Mouse (Mus musculus) C2C12 (cell line): ENCODE data around the gene Btg1. TPM values are rescaled to one million over a fixed set of nuclear protein-coding genes. Genes with fewer than 3 reads are reported as not detected.

ENCODE experiments used
- H3K27me3 ChIP-seq: one replicate; pipeline ENCODE4 v1.6.1; 2011; ENCODE audit not compliant: control insufficient read depth, insufficient read depth, insufficient read length
- H3K36me3 ChIP-seq: one replicate; pipeline ENCODE4 v1.6.1; 2011; ENCODE audit not compliant: control insufficient read depth, insufficient read depth
- H3K4me3 ChIP-seq: one replicate; pipeline ENCODE4 v1.5.1; 2011; ENCODE audit warnings: mild to moderate bottlenecking, control low read depth; ENCODE audit not compliant: poor library complexity, insufficient read depth, severe bottlenecking
- H3K79me2 ChIP-seq: one replicate; pipeline ENCODE4 v1.6.1; 2011; ENCODE audit not compliant: control insufficient read depth, insufficient read depth
- H3K79me3 ChIP-seq: one replicate; pipeline ENCODE4 v1.6.1; 2011; ENCODE audit warnings: low read depth, control low read depth
- H3ac ChIP-seq: one replicate; pipeline ENCODE3; 2011; ENCODE audit warnings: low read depth; ENCODE audit not compliant: control insufficient read depth, insufficient read length
- CEBPB ChIP-seq: IDR thresholded peaks from one replicate; pipeline ENCODE4 v1.6.1; 2011; ENCODE audit warnings: low read depth, mild to moderate bottlenecking, control low read depth, moderate library complexity
- CTCF ChIP-seq: IDR thresholded peaks from one replicate; pipeline ENCODE4 v1.5.1; 2011; ENCODE audit not compliant: control insufficient read depth, insufficient read depth, insufficient read length
- FOSL1 ChIP-seq: IDR thresholded peaks from one replicate; pipeline ENCODE4 v1.8.0; 2011; ENCODE audit warnings: mild to moderate bottlenecking, low read length; ENCODE audit not compliant: poor library complexity, insufficient read depth, severe bottlenecking
- MAX ChIP-seq: IDR thresholded peaks from one replicate; pipeline ENCODE4 v1.6.1; 2011; ENCODE audit warnings: mild to moderate bottlenecking, control low read depth
- MYOD1 ChIP-seq: IDR thresholded peaks from one replicate; pipeline ENCODE4 v1.6.1; 2011; ENCODE audit warnings: low read depth; ENCODE audit not compliant: control insufficient read depth, insufficient read length
- MYOG ChIP-seq: IDR thresholded peaks from one replicate; pipeline ENCODE4 v1.6.1; 2011; ENCODE audit not compliant: control insufficient read depth, insufficient read length; ENCODE audit errors: extremely low read depth
- USF1 ChIP-seq: IDR thresholded peaks from one replicate; pipeline ENCODE4 v1.6.1; 2011; ENCODE audit warnings: low read depth, mild to moderate bottlenecking, control low read depth, moderate library complexity
- polyA plus RNA-seq: library from polyadenylated mRNA; unstranded; fragments of >200 nt; fragmentation: generic; extraction: Trizol; gene quantifications from one replicate; pipeline ENCODE4 v1.2.1, GENCODE M21; 2012; ENCODE audit warnings: missing spikeins

Gene Btg1
- polyA plus RNA-seq, 1 experiment = 31.7 TPM

DNA sequence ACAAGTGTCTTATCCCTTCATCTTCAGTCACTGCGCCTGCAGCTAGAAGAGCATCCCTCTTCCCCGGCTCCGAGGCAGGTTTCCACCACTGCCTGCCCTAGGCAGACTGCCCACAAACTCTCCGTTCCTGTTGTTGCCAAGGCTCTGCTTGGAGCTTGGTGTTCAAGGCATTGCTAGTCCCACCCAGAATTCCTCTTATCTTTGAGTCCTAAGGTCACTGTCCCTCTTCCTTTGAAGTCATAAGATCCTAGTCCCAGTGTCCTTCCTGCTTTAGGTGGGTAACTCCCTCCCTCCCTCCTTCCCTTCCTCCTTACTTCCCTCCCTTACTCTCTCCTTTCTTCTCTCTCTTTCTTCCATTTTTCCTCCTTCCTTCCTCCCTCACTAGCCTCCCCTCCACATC is 46.2 kb downstream of the Btg1 start:
- Histone ChIP-seq H3K36me3 (no peaks in the 10 kb centered on the region), H3K79me3 (no peaks in the 10 kb centered on the region), H3ac (no peak overlapping the region), H3K4me3 (no peak overlapping the region), H3K79me2 (no peaks in the 10 kb centered on the region), H3K27me3 (no peaks in the 10 kb centered on the region)
- TF ChIP-seq MAX (no peak), MYOG (no peak), CTCF (no peak), CEBPB (no peak), FOSL1 (no peak), MYOD1 (no peak), USF1 (no peak)

DNA sequence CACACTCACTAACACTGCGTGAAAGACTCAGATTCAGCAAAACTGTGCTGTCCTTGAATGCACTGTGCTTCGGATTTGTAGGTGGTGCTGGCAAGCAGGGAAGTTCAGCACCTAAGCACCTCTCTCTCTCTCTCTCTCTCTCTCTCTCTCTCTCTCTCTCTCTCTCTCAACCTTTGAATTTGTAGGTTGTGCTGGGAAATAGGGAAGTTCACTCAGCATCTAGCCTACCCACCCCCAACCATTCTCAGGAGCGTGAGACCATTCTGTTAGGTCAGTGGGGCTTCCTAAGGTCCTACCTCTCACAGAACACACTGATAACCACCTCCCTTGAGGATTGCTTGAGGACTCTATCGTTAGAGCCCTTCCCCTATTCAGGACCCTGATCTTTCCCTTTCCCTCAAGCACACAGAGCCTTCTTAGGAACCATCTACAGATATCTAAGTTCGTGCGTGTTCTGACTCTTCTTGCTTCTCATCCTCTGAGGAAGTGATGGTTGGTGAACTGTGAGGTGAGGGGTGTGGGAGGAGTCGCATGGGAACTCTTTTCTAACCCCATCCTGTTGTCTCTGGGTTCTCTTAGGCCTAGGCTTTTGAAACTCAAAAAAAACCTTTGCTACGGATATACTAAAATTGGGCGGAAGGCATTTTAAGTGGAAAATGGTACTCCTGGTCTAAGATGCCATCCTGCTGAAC is 47.1 kb downstream of the Btg1 start:
- no peak overlapping the region for H3ac ChIP-seq
- H3K79me2 ChIP-seq = no peaks in the 10 kb centered on the region
- H3K36me3 ChIP-seq = no peaks in the 10 kb centered on the region
- TF ChIP-seq MYOD1 (no peak), CTCF (no peak), CEBPB (no peak), MYOG (no peak), MAX (no peak), USF1 (no peak), FOSL1 (no peak)
- H3K79me3 ChIP-seq = no peaks in the 10 kb centered on the region
- H3K27me3 ChIP-seq = no peaks in the 10 kb centered on the region
- H3K4me3 ChIP-seq = no peak overlapping the region
